Mouse (Mus musculus): ENCODE results near the gene Gfral. TPM values are rescaled to one million over a fixed set of nuclear protein-coding genes. Genes with fewer than 3 reads are reported as not detected.

The Gfral gene
- not detected in 2 replicates for polyA plus RNA-seq (2014; fragmentation: Nextera tagmentation; extraction: Ambion mirVana)

- Histone ChIP-seq H3K9me3 (replicated peaks; ENCODE audit: control insufficient read depth, low read length) (no peaks in the 10 kb centered on the region), H3K27ac (ENCODE audit: low read depth, low read length) (no peak within 1 kb of the TSS), H3K36me3 (ENCODE audit: control insufficient read depth, insufficient read depth, low read length) (no peaks in the 10 kb centered on the region), H3K9ac (ENCODE audit: low read depth, low read length) (no peak within 1 kb of the TSS), H3K4me1 (ENCODE audit: control insufficient read depth, insufficient read depth, low read length) (no peaks in the 10 kb centered on the region), H3K4me2 (no peak within 1 kb of the TSS), H3K4me3 (ENCODE audit: low read depth, low read length) (no peak within 1 kb of the TSS), H3K27me3 (ENCODE audit: control insufficient read depth, insufficient read depth, low read length) (no peaks in the 10 kb centered on the region)
- ATAC-seq (replicated peaks; ENCODE audit: insufficient number of reproducible peaks, low FRiP score, low TSS enrichment): no peak
- WGBS (ENCODE audit: insufficient replicate concordance): 76% methylated on average over 2 of the region's 2 CpGs
Measured at GRCm38 (mm10) chr9:76213557-76213956, at the start of gene Gfral. Gfral (minus strand) TSS chr9:76213657.

GRCm38 (mm10) chr9:76257731-76258130 lies 44.3 kb upstream of the Gfral start:
- Histone ChIP-seq H3K27ac (ENCODE audit: low read depth, low read length) (no peak overlapping the region), H3K4me2 (no peak overlapping the region), H3K9ac (ENCODE audit: low read depth, low read length) (no peak overlapping the region), H3K4me3 (ENCODE audit: low read depth, low read length) (no peak overlapping the region), H3K27me3 (ENCODE audit: control insufficient read depth, insufficient read depth, low read length) (no peaks in the 10 kb centered on the region), H3K4me1 (ENCODE audit: control insufficient read depth, insufficient read depth, low read length) (no peaks in the 10 kb centered on the region), H3K9me3 (replicated peaks; ENCODE audit: control insufficient read depth, low read length) (no peaks in the 10 kb centered on the region), H3K36me3 (ENCODE audit: control insufficient read depth, insufficient read depth, low read length) (no peaks in the 10 kb centered on the region)
- ATAC-seq (replicated peaks; ENCODE audit: insufficient number of reproducible peaks, low FRiP score, low TSS enrichment): no peak
- 66% methylated on average over 5 of the region's 5 CpGs for WGBS (ENCODE audit: insufficient replicate concordance)

DNA sequence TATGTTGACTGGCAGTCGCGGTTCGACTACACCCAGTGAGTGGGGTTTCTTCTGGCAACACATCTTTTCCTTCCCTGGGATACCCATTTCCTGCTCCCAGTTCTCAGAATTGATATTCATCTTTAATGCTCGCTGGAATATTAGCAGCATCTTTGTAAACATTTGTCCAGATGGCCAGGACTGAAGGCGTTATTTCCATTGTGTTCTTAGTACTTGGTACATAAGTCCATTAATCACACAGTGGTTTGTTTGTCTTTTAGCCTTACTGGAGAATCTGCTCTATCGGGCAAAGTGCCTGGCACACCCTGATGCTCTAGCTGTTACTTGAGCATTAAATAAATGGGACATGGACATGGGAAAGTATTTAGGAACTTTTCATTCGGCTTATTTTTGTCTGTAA lies 39.1 kb upstream of the Gfral start:
- no peak overlapping the region for H3K9ac ChIP-seq (ENCODE audit: low read depth, low read length)
- H3K4me2 ChIP-seq: no peak overlapping the region
- H3K9me3 ChIP-seq (replicated peaks; ENCODE audit: control insufficient read depth, low read length): no peaks in the 10 kb centered on the region
- H3K27me3 ChIP-seq (ENCODE audit: control insufficient read depth, insufficient read depth, low read length): no peaks in the 10 kb centered on the region
- no peak overlapping the region for H3K27ac ChIP-seq (ENCODE audit: low read depth, low read length)
- H3K4me3 ChIP-seq (ENCODE audit: low read depth, low read length): no peak overlapping the region
- no peaks in the 10 kb centered on the region for H3K4me1 ChIP-seq (ENCODE audit: control insufficient read depth, insufficient read depth, low read length)
- ATAC-seq (replicated peaks; ENCODE audit: insufficient number of reproducible peaks, low FRiP score, low TSS enrichment): no peak
- WGBS (ENCODE audit: insufficient replicate concordance): 78% methylated on average over 7 of the region's 7 CpGs
- no peaks in the 10 kb centered on the region for H3K36me3 ChIP-seq (ENCODE audit: control insufficient read depth, insufficient read depth, low read length)

DNA sequence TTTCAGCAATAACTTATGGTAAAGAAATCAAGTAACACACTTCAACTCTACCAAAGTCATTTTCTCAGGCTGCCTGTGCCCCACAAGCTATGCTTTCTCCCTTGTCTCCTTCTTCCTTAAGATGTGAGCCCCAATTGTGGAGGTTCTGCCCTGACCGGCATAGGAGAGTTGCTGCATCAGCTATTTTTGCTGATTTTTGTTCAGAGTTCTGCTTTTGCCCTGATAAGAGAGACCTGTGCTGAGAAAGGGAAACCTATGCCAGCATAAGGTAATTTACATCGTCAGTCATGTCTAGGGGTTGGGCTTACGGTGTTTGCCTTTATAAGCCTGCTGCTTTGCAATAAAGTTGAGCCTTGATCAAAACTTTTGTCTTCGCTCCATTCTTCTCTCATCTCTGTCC lies 38.7 kb upstream of the Gfral start:
- WGBS (ENCODE audit: insufficient replicate concordance): 88% methylated on average over 4 of the region's 4 CpGs
- Histone ChIP-seq H3K9ac (ENCODE audit: low read depth, low read length) (no peak overlapping the region), H3K27ac (ENCODE audit: low read depth, low read length) (no peak overlapping the region), H3K36me3 (ENCODE audit: control insufficient read depth, insufficient read depth, low read length) (no peaks in the 10 kb centered on the region), H3K4me3 (ENCODE audit: low read depth, low read length) (no peak overlapping the region), H3K27me3 (ENCODE audit: control insufficient read depth, insufficient read depth, low read length) (no peaks in the 10 kb centered on the region), H3K4me2 (no peak overlapping the region), H3K9me3 (replicated peaks; ENCODE audit: control insufficient read depth, low read length) (no peaks in the 10 kb centered on the region), H3K4me1 (ENCODE audit: control insufficient read depth, insufficient read depth, low read length) (no peaks in the 10 kb centered on the region)
- no peak for ATAC-seq (replicated peaks; ENCODE audit: insufficient number of reproducible peaks, low FRiP score, low TSS enrichment)

DNA sequence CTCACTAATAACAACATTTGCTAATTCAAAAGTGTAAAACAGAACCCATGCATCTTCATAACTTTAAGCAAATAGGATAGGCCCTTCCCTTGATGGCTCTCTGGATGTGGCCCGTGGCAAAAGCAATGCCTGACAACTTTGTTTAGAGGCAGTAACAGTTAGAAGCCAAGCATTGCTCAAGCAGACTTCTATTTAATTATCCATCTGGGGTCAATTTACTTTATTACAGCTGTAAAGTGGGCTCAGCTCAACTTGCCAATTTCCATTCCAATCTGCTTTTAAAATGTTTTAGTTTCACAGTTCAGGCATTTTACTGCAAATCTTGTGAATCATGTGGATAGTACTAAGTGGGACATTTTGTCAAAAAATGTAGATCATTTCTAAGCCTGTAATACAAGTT lies 28.9 kb upstream of the Gfral start:
- no peak overlapping the region for H3K4me2 ChIP-seq
- H3K9ac ChIP-seq (ENCODE audit: low read depth, low read length): no peak overlapping the region
- no peaks in the 10 kb centered on the region for H3K4me1 ChIP-seq (ENCODE audit: control insufficient read depth, insufficient read depth, low read length)
- no peak overlapping the region for H3K4me3 ChIP-seq (ENCODE audit: low read depth, low read length)
- no peak overlapping the region for H3K27ac ChIP-seq (ENCODE audit: low read depth, low read length)
- no peaks in the 10 kb centered on the region for H3K9me3 ChIP-seq (replicated peaks; ENCODE audit: control insufficient read depth, low read length)
- H3K27me3 ChIP-seq (ENCODE audit: control insufficient read depth, insufficient read depth, low read length): no peaks in the 10 kb centered on the region
- WGBS (ENCODE audit: insufficient replicate concordance): 70% methylated on average over 1 of the region's 1 CpGs
- H3K36me3 ChIP-seq (ENCODE audit: control insufficient read depth, insufficient read depth, low read length): no peaks in the 10 kb centered on the region
- no peak for ATAC-seq (replicated peaks; ENCODE audit: insufficient number of reproducible peaks, low FRiP score, low TSS enrichment)

- no peaks in the 10 kb centered on the region for H3K9me3 ChIP-seq (replicated peaks; ENCODE audit: control insufficient read depth, low read length)
- no peaks in the 10 kb centered on the region for H3K4me1 ChIP-seq (ENCODE audit: control insufficient read depth, insufficient read depth, low read length)
- H3K4me3 ChIP-seq (ENCODE audit: low read depth, low read length): no peak overlapping the region
- H3K36me3 ChIP-seq (ENCODE audit: control insufficient read depth, insufficient read depth, low read length): no peaks in the 10 kb centered on the region
- H3K27ac ChIP-seq (ENCODE audit: low read depth, low read length): peak overlapping the region; percentile 47; the same call in 1 of the 2 replicates
- H3K9ac ChIP-seq (ENCODE audit: low read depth, low read length): no peak overlapping the region
- no peaks in the 10 kb centered on the region for H3K27me3 ChIP-seq (ENCODE audit: control insufficient read depth, insufficient read depth, low read length)
- peak overlapping the region; percentile 37 for H3K4me2 ChIP-seq
- ATAC-seq (replicated peaks; ENCODE audit: insufficient number of reproducible peaks, low FRiP score, low TSS enrichment): peak; percentile 77
- WGBS (ENCODE audit: insufficient replicate concordance): 26% methylated on average over 5 of the region's 5 CpGs
Measured at GRCm38 (mm10) chr9:76237946-76238345, 24.5 kb upstream of the Gfral start.

- Histone ChIP-seq H3K4me1 (ENCODE audit: control insufficient read depth, insufficient read depth, low read length) (no peaks in the 10 kb centered on the region), H3K36me3 (ENCODE audit: control insufficient read depth, insufficient read depth, low read length) (no peaks in the 10 kb centered on the region), H3K4me2 (peak overlapping the region; percentile 81), H3K9ac (ENCODE audit: low read depth, low read length) (no peak overlapping the region), H3K27ac (ENCODE audit: low read depth, low read length) (peak overlapping the region; percentile 47; the same call in 1 of the 2 replicates), H3K27me3 (ENCODE audit: control insufficient read depth, insufficient read depth, low read length) (no peaks in the 10 kb centered on the region), H3K4me3 (ENCODE audit: low read depth, low read length) (0 out of 2 replicates have a peak overlapping the region, but pooled peaks have one; percentile 4), H3K9me3 (replicated peaks; ENCODE audit: control insufficient read depth, low read length) (no peaks in the 10 kb centered on the region)
- ATAC-seq (replicated peaks; ENCODE audit: insufficient number of reproducible peaks, low FRiP score, low TSS enrichment): peak; percentile 85
- WGBS (ENCODE audit: insufficient replicate concordance): 23% methylated on average over 12 of the region's 12 CpGs
Measured at GRCm38 (mm10) chr9:76237243-76237642, 23.8 kb upstream of the Gfral start.

DNA sequence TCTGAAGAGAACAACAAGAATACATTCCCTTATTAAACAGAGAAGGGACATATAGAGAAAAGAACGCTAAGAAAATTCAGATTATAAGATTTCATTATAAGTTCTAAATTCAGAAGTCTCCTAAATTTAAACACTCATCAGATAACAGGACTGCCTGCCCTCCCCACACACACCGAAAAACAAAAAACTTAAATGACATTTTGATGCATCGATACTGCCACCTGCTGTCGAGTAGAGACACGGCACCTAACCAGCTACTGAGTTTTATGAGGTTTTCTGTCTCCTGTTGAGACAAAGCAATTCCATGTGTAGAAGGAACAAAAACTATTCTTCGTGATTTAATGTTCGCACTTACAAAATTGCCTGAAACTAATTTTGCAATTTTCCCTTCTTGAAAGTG lies 23.2 kb upstream of the Gfral start:
- peak; percentile 73 for ATAC-seq (replicated peaks; ENCODE audit: insufficient number of reproducible peaks, low FRiP score, low TSS enrichment)
- Histone ChIP-seq H3K9ac (ENCODE audit: low read depth, low read length) (no peak overlapping the region), H3K4me2 (peak overlapping the region; percentile 81), H3K4me1 (ENCODE audit: control insufficient read depth, insufficient read depth, low read length) (no peaks in the 10 kb centered on the region), H3K27me3 (ENCODE audit: control insufficient read depth, insufficient read depth, low read length) (no peaks in the 10 kb centered on the region), H3K36me3 (ENCODE audit: control insufficient read depth, insufficient read depth, low read length) (no peaks in the 10 kb centered on the region), H3K4me3 (ENCODE audit: low read depth, low read length) (peak overlapping the region; percentile 52), H3K27ac (ENCODE audit: low read depth, low read length) (no peak overlapping the region), H3K9me3 (replicated peaks; ENCODE audit: control insufficient read depth, low read length) (no peaks in the 10 kb centered on the region)
- under 1% methylated on average over 7 of the region's 7 CpGs for WGBS (ENCODE audit: insufficient replicate concordance)

- H3K36me3 ChIP-seq (ENCODE audit: control insufficient read depth, insufficient read depth, low read length): no peaks in the 10 kb centered on the region
- peak overlapping the region; percentile 62 for H3K27ac ChIP-seq (ENCODE audit: low read depth, low read length)
- no peaks in the 10 kb centered on the region for H3K4me1 ChIP-seq (ENCODE audit: control insufficient read depth, insufficient read depth, low read length)
- peak overlapping the region; percentile 66 for H3K9ac ChIP-seq (ENCODE audit: low read depth, low read length)
- peak overlapping the region; percentile 52 for H3K4me3 ChIP-seq (ENCODE audit: low read depth, low read length)
- no peak for ATAC-seq (replicated peaks; ENCODE audit: insufficient number of reproducible peaks, low FRiP score, low TSS enrichment)
- H3K9me3 ChIP-seq (replicated peaks; ENCODE audit: control insufficient read depth, low read length): no peaks in the 10 kb centered on the region
- WGBS (ENCODE audit: insufficient replicate concordance): 2% methylated on average over 14 of the region's 14 CpGs
- no peaks in the 10 kb centered on the region for H3K27me3 ChIP-seq (ENCODE audit: control insufficient read depth, insufficient read depth, low read length)
- peak overlapping the region; percentile 81 for H3K4me2 ChIP-seq
Measured at GRCm38 (mm10) chr9:76235945-76236503, 22.6 kb upstream of the Gfral start.

Measured in heart, embryonic 11.5 days (tissue).